Mouse (Mus musculus): Measurements from ENCODE around the gene Tenm4. TPM values are rescaled to one million over a fixed set of nuclear protein-coding genes. Genes with fewer than 3 reads are reported as not detected.

Tenm4 gene
- polyA plus RNA-seq, 1 experiment from 2014 or later, result 49.7 TPM

GRCm38 (mm10) chr7:96356285-96356811 lies 185.3 kb downstream of the Tenm4 start:
- Histone ChIP-seq H3K27me3 (replicated peaks) (no peaks in the 10 kb centered on the region), H3K9me3 (replicated peaks) (no peaks in the 10 kb centered on the region), H3K4me2 (no peak overlapping the region), H3K36me3 (no peaks in the 10 kb centered on the region), H3K4me1 (peaks cover 15% of the 10 kb centered on the region), H3K27ac (replicated peaks) (no peak overlapping the region), H3K9ac (replicated peaks) (no peak overlapping the region), H3K4me3 (replicated peaks) (no peak overlapping the region)
- ATAC-seq (ENCODE audit: low FRiP score), result no peak
- 38% methylated on average over 3 of the region's 3 CpGs for WGBS

- no peak overlapping the region for H3K4me2 ChIP-seq
- no peak overlapping the region for H3K9ac ChIP-seq (replicated peaks)
- H3K4me1 ChIP-seq, result peaks cover 15% of the 10 kb centered on the region
- no peaks in the 10 kb centered on the region for H3K27me3 ChIP-seq (replicated peaks)
- WGBS, result 56% methylated on average over 6 of the region's 6 CpGs
- H3K9me3 ChIP-seq (replicated peaks), result no peaks in the 10 kb centered on the region
- no peaks in the 10 kb centered on the region for H3K36me3 ChIP-seq
- no peak overlapping the region for H3K4me3 ChIP-seq (replicated peaks)
- H3K27ac ChIP-seq (replicated peaks), result no peak overlapping the region
- ATAC-seq (ENCODE audit: low FRiP score), result 0 out of 2 replicates have a peak, but pooled peaks have one; percentile 32
Measured at GRCm38 (mm10) chr7:96357550-96357949, 186.5 kb downstream of the Tenm4 start.

GRCm38 (mm10) chr7:96363311-96363710 lies 192.3 kb downstream of the Tenm4 start:
- no peak for ATAC-seq (ENCODE audit: low FRiP score)
- Histone ChIP-seq H3K4me2 (no peak overlapping the region), H3K4me3 (replicated peaks) (no peak overlapping the region), H3K27ac (replicated peaks) (no peak overlapping the region), H3K9me3 (replicated peaks) (no peaks in the 10 kb centered on the region), H3K4me1 (peaks cover 8% of the 10 kb centered on the region; the same call in 1 of the 2 replicates), H3K27me3 (replicated peaks) (no peaks in the 10 kb centered on the region), H3K9ac (replicated peaks) (no peak overlapping the region), H3K36me3 (no peaks in the 10 kb centered on the region)
- WGBS, result 71% methylated on average over 3 of the region's 3 CpGs

- Histone ChIP-seq H3K27me3 (replicated peaks) (no peaks in the 10 kb centered on the region), H3K9me3 (replicated peaks) (no peaks in the 10 kb centered on the region), H3K27ac (replicated peaks) (no peak overlapping the region), H3K9ac (replicated peaks) (no peak overlapping the region), H3K4me1 (0 out of 2 replicates have a peak, but pooled peaks cover 5% of the 10 kb centered on the region), H3K4me3 (replicated peaks) (no peak overlapping the region), H3K4me2 (no peak overlapping the region), H3K36me3 (no peaks in the 10 kb centered on the region)
- no peak for ATAC-seq (ENCODE audit: low FRiP score)
- WGBS, result 83% methylated on average over 4 of the region's 4 CpGs
Measured at GRCm38 (mm10) chr7:96369947-96370346, 198.9 kb downstream of the Tenm4 start.

- no peaks in the 10 kb centered on the region for H3K27me3 ChIP-seq (replicated peaks)
- no peak overlapping the region for H3K4me3 ChIP-seq (replicated peaks)
- ATAC-seq (ENCODE audit: low FRiP score), result no peak
- H3K27ac ChIP-seq (replicated peaks), result no peak overlapping the region
- no peak overlapping the region for H3K4me2 ChIP-seq
- no peaks in the 10 kb centered on the region for H3K36me3 ChIP-seq
- WGBS, result 73% methylated on average over 6 of the region's 6 CpGs
- H3K9me3 ChIP-seq (replicated peaks), result no peaks in the 10 kb centered on the region
- no peak overlapping the region for H3K9ac ChIP-seq (replicated peaks)
- H3K4me1 ChIP-seq, result 0 out of 2 replicates have a peak, but pooled peaks cover 3% of the 10 kb centered on the region
Measured at GRCm38 (mm10) chr7:96374004-96374663, 203.1 kb downstream of the Tenm4 start.

- H3K4me3 ChIP-seq (replicated peaks), result no peak overlapping the region
- WGBS, result 64% methylated on average over 6 of the region's 6 CpGs
- H3K9me3 ChIP-seq (replicated peaks), result no peaks in the 10 kb centered on the region
- H3K4me2 ChIP-seq, result no peak overlapping the region
- no peak overlapping the region for H3K27ac ChIP-seq (replicated peaks)
- no peaks in the 10 kb centered on the region for H3K36me3 ChIP-seq
- ATAC-seq (ENCODE audit: low FRiP score), result no peak
- no peaks in the 10 kb centered on the region for H3K27me3 ChIP-seq (replicated peaks)
- 0 out of 2 replicates have a peak, but pooled peaks cover 3% of the 10 kb centered on the region for H3K4me1 ChIP-seq
- H3K9ac ChIP-seq (replicated peaks), result no peak overlapping the region
Measured at GRCm38 (mm10) chr7:96375507-96375906, 204.5 kb downstream of the Tenm4 start.

- H3K4me3 ChIP-seq (replicated peaks), result no peak overlapping the region
- H3K9ac ChIP-seq (replicated peaks), result no peak overlapping the region
- peak overlapping the region; percentile 64 for H3K27ac ChIP-seq (replicated peaks)
- no peaks in the 10 kb centered on the region for H3K27me3 ChIP-seq (replicated peaks)
- no peaks in the 10 kb centered on the region for H3K36me3 ChIP-seq
- peaks cover 13% of the 10 kb centered on the region for H3K4me1 ChIP-seq
- H3K9me3 ChIP-seq (replicated peaks), result no peaks in the 10 kb centered on the region
- peak; percentile 40 for ATAC-seq (ENCODE audit: low FRiP score)
- H3K4me2 ChIP-seq, result no peak overlapping the region
- WGBS, result 8% methylated on average over 6 of the region's 6 CpGs
Measured at GRCm38 (mm10) chr7:96383686-96384528, 212.9 kb downstream of the Tenm4 start.

GRCm38 (mm10) chr7:96384726-96385500 lies 213.9 kb downstream of the Tenm4 start:
- WGBS, result 85% methylated on average over 11 of the region's 11 CpGs

GRCm38 (mm10) chr7:96385850-96386249 lies 214.8 kb downstream of the Tenm4 start:
- no peak for ATAC-seq (ENCODE audit: low FRiP score)
- Histone ChIP-seq H3K27me3 (replicated peaks) (no peaks in the 10 kb centered on the region), H3K9ac (replicated peaks) (no peak overlapping the region), H3K27ac (replicated peaks) (no peak overlapping the region), H3K36me3 (no peaks in the 10 kb centered on the region), H3K4me1 (peaks cover 13% of the 10 kb centered on the region), H3K4me2 (no peak overlapping the region), H3K4me3 (replicated peaks) (no peak overlapping the region), H3K9me3 (replicated peaks) (no peaks in the 10 kb centered on the region)
- WGBS, result 85% methylated on average over 7 of the region's 7 CpGs

More at GRCm38 (mm10) chr7:96384726-96385500, 213.9 kb downstream of the Tenm4 start:
- Histone ChIP-seq H3K9me3 (replicated peaks) (no peaks in the 10 kb centered on the region), H3K4me3 (replicated peaks) (no peak overlapping the region), H3K9ac (replicated peaks) (no peak overlapping the region), H3K4me2 (no peak overlapping the region), H3K36me3 (no peaks in the 10 kb centered on the region), H3K27me3 (replicated peaks) (no peaks in the 10 kb centered on the region), H3K27ac (replicated peaks) (no peak overlapping the region), H3K4me1 (peaks cover 13% of the 10 kb centered on the region)
- ATAC-seq (ENCODE audit: low FRiP score), result no peak

- Histone ChIP-seq H3K27me3 (replicated peaks) (no peaks in the 10 kb centered on the region), H3K36me3 (no peaks in the 10 kb centered on the region)
Measured at GRCm38 (mm10) chr7:96390034-96390670, 219.1 kb downstream of the Tenm4 start.

GRCm38 (mm10) chr7:96390894-96391293 lies 219.8 kb downstream of the Tenm4 start:
- Histone ChIP-seq H3K27ac (replicated peaks) (no peak overlapping the region), H3K9ac (replicated peaks) (no peak overlapping the region), H3K9me3 (replicated peaks) (no peaks in the 10 kb centered on the region), H3K4me2 (no peak overlapping the region), H3K36me3 (no peaks in the 10 kb centered on the region), H3K4me3 (replicated peaks) (no peak overlapping the region), H3K4me1 (no peaks in the 10 kb centered on the region), H3K27me3 (replicated peaks) (no peaks in the 10 kb centered on the region)
- no peak for ATAC-seq (ENCODE audit: low FRiP score)
- whole genome bisulfite sequencing, result 88% methylated on average over 4 of the region's 4 CpGs

More at GRCm38 (mm10) chr7:96390034-96390670, 219.1 kb downstream of the Tenm4 start:
- Histone ChIP-seq H3K27ac (replicated peaks) (no peak overlapping the region), H3K4me1 (no peaks in the 10 kb centered on the region), H3K9me3 (replicated peaks) (no peaks in the 10 kb centered on the region), H3K9ac (replicated peaks) (no peak overlapping the region), H3K4me3 (replicated peaks) (no peak overlapping the region), H3K4me2 (no peak overlapping the region)
- no peak for ATAC-seq (ENCODE audit: low FRiP score)
- WGBS, result 52% methylated on average over 6 of the region's 6 CpGs

Measured in neural tube, embryonic 15.5 days (tissue).